Mouse (Mus musculus): ENCODE data around the gene Papss2.

GRCm38 (mm10) chr19:32595131-32595505 lies 472 bp upstream of the Papss2 start:
- no peak for TF ChIP-seq CTCF (IDR thresholded peaks at IDR 0.05; ENCODE audit: low read depth)
- TF ChIP-seq EP300 (IDR thresholded peaks at IDR 0.05; ENCODE audit: low read depth): no peak

Measured in liver, embryonic 14.5 days (tissue).